Mouse (Mus musculus): ENCODE measurements around the gene Plxna2. TPM values are rescaled to one million over a fixed set of nuclear protein-coding genes. Genes with fewer than 3 reads are reported as not detected.

The Plxna2 gene
- polyA plus RNA-seq, 1 experiment from 2014 or later: 24.2 TPM

GRCm38 (mm10) chr1:194776510-194777244, 158.7 kb downstream of the Plxna2 start:
- peaks cover 8% of the 10 kb centered on the region; the same call in 1 of the 2 replicates for H3K36me3 ChIP-seq (ENCODE audit: control insufficient read depth, insufficient read depth, low read length)
- 78% methylated on average over 5 of the region's 5 CpGs for WGBS
- peaks cover 3% of the 10 kb centered on the region for H3K4me1 ChIP-seq (ENCODE audit: control insufficient read depth, insufficient read depth, low read depth, low read length)

DNA sequence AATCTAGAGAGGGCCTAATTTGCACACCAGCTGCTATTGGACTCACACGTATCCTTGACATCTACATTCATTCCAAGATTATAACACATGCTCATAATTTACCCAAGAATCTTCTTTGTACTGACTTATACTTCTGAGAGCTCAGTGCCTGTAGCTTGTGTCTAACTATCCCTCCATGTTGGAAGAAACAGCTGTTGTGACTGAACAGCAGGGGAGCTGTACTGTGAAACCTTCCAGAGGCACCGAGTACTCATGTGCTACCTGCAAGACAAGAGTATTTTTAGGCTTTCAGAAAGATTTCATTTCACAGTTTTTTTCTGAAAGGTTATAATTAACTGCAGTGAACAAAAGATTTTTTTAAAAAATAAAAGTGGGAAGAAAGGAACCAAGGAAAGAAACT, 159.6 kb downstream of the Plxna2 start:
- H3K36me3 ChIP-seq (ENCODE audit: control insufficient read depth, insufficient read depth, low read length): peaks cover 8% of the 10 kb centered on the region; the same call in 1 of the 2 replicates
- ATAC-seq: no peak

More at GRCm38 (mm10) chr1:194776510-194777244, 158.7 kb downstream of the Plxna2 start:
- H3K9me3 ChIP-seq (ENCODE audit: control insufficient read depth, low read length): no peaks in the 10 kb centered on the region
- H3K4me3 ChIP-seq (ENCODE audit: low read length): no peak overlapping the region
- no peak overlapping the region for H3K4me2 ChIP-seq (ENCODE audit: low read length)
- no peak overlapping the region for H3K27ac ChIP-seq (ENCODE audit: low read depth, low read length)
- H3K9ac ChIP-seq (ENCODE audit: low read depth, low read length): no peak overlapping the region
- no peak for ATAC-seq
- H3K27me3 ChIP-seq (replicated peaks; ENCODE audit: control insufficient read depth, insufficient read depth, low read length): no peaks in the 10 kb centered on the region

DNA sequence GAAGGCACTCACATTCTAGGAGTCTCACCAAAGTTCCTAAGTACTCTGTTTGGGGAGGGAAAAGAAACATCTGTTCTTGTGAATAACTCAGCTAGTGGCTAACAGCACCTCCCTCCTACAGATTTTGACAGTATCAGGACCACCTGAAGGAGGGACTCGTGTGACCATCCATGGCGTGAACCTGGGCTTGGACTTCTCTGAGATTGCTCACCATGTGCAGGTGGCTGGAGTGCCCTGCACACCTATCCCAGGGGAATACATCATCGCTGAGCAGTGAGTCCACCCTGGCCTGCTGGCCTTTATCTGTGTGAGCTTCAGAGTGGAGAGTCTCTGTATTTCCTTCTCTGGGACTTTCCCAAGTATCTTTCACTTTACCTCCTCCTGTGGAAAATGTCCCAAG, 162.4 kb downstream of the Plxna2 start:
- Histone ChIP-seq H3K36me3 (ENCODE audit: control insufficient read depth, insufficient read depth, low read length) (0 out of 2 replicates have a peak, but pooled peaks cover 4% of the 10 kb centered on the region), H3K4me2 (ENCODE audit: low read length) (no peak overlapping the region), H3K9ac (ENCODE audit: low read depth, low read length) (no peak overlapping the region), H3K27me3 (replicated peaks; ENCODE audit: control insufficient read depth, insufficient read depth, low read length) (no peaks in the 10 kb centered on the region), H3K9me3 (ENCODE audit: control insufficient read depth, low read length) (no peaks in the 10 kb centered on the region), H3K4me1 (ENCODE audit: control insufficient read depth, insufficient read depth, low read depth, low read length) (no peaks in the 10 kb centered on the region), H3K27ac (ENCODE audit: low read depth, low read length) (no peak overlapping the region), H3K4me3 (ENCODE audit: low read length) (no peak overlapping the region)
- whole genome bisulfite sequencing: 85% methylated on average over 3 of the region's 3 CpGs
- no peak for ATAC-seq

More for the DNA sequence above, 159.6 kb downstream of the Plxna2 start:
- Histone ChIP-seq H3K9me3 (ENCODE audit: control insufficient read depth, low read length) (no peaks in the 10 kb centered on the region), H3K27ac (ENCODE audit: low read depth, low read length) (no peak overlapping the region), H3K9ac (ENCODE audit: low read depth, low read length) (no peak overlapping the region), H3K27me3 (replicated peaks; ENCODE audit: control insufficient read depth, insufficient read depth, low read length) (no peaks in the 10 kb centered on the region), H3K4me1 (ENCODE audit: control insufficient read depth, insufficient read depth, low read depth, low read length) (peaks cover 3% of the 10 kb centered on the region), H3K4me2 (ENCODE audit: low read length) (no peak overlapping the region), H3K4me3 (ENCODE audit: low read length) (no peak overlapping the region)
- WGBS: 74% methylated on average over 2 of the region's 2 CpGs

DNA sequence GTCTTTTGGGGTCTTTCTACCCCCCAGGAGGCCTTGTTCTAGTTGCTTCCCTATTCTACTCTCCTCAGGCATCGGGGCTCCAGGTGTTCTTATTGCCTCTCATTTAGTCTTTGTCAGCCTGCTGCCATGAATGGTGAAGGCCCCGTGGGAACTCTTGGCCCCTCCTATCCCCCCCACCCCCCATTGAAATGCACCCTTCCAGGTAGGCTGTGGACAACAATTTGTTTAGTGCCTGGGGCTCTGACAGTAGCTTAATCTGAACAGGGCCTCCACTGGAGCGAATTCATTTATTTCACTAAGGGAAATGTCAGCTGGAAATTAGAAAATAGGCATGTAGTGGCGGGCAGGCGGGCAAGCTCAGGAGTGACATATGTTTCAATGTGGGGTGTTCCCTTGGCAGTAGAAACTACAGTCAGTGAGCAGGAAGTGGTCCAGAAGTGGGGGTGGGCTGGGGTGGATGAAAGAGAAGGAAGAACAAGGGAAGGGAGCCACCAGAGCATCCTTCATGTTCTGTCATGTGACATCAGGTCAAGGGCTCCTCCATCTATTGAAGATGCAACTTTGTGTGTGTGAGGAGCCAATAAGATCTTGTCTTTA, 162.9 kb downstream of the Plxna2 start:
- H3K36me3 ChIP-seq (ENCODE audit: control insufficient read depth, insufficient read depth, low read length): 0 out of 2 replicates have a peak, but pooled peaks cover 3% of the 10 kb centered on the region
- no peak overlapping the region for H3K4me2 ChIP-seq (ENCODE audit: low read length)
- H3K4me3 ChIP-seq (ENCODE audit: low read length): no peak overlapping the region
- no peak overlapping the region for H3K9ac ChIP-seq (ENCODE audit: low read depth, low read length)
- no peak overlapping the region for H3K27ac ChIP-seq (ENCODE audit: low read depth, low read length)
- no peaks in the 10 kb centered on the region for H3K27me3 ChIP-seq (replicated peaks; ENCODE audit: control insufficient read depth, insufficient read depth, low read length)
- H3K9me3 ChIP-seq (ENCODE audit: control insufficient read depth, low read length): no peaks in the 10 kb centered on the region
- H3K4me1 ChIP-seq (ENCODE audit: control insufficient read depth, insufficient read depth, low read depth, low read length): no peaks in the 10 kb centered on the region
- WGBS: 34% methylated on average over 5 of the region's 5 CpGs
- peak; percentile 70; the same call in 1 of the 2 replicates for ATAC-seq

DNA sequence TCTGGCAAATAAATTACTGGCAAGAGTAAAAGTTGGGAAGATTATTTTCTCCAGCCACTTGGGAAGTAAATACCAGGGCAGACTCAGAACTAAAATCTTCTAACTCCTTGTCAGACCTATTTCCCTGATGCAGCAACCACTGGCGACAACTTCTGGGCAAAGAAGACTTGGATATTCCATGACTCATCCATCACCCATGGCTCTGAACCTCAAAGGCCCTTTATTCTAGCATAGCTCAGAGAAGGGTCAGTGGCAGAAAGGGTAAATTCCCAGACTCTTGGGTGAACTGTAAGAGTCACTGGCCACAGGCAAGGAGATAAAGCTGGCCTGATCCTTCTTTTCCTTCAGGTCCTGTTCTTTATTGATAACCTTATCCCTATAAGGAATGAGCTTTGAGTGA, 163.5 kb downstream of the Plxna2 start:
- Histone ChIP-seq H3K4me2 (ENCODE audit: low read length) (no peak overlapping the region), H3K27me3 (replicated peaks; ENCODE audit: control insufficient read depth, insufficient read depth, low read length) (no peaks in the 10 kb centered on the region), H3K4me1 (ENCODE audit: control insufficient read depth, insufficient read depth, low read depth, low read length) (no peaks in the 10 kb centered on the region), H3K27ac (ENCODE audit: low read depth, low read length) (no peak overlapping the region), H3K9me3 (ENCODE audit: control insufficient read depth, low read length) (no peaks in the 10 kb centered on the region), H3K4me3 (ENCODE audit: low read length) (no peak overlapping the region), H3K36me3 (ENCODE audit: control insufficient read depth, insufficient read depth, low read length) (0 out of 2 replicates have a peak, but pooled peaks cover 4% of the 10 kb centered on the region), H3K9ac (ENCODE audit: low read depth, low read length) (no peak overlapping the region)
- ATAC-seq: no peak
- 89% methylated on average over 1 of the region's 1 CpGs for WGBS

GRCm38 (mm10) chr1:194782325-194782724, 164.3 kb downstream of the Plxna2 start:
- Histone ChIP-seq H3K36me3 (ENCODE audit: control insufficient read depth, insufficient read depth, low read length) (0 out of 2 replicates have a peak, but pooled peaks cover 6% of the 10 kb centered on the region), H3K27ac (ENCODE audit: low read depth, low read length) (no peak overlapping the region), H3K9ac (ENCODE audit: low read depth, low read length) (no peak overlapping the region), H3K27me3 (replicated peaks; ENCODE audit: control insufficient read depth, insufficient read depth, low read length) (no peaks in the 10 kb centered on the region), H3K4me1 (ENCODE audit: control insufficient read depth, insufficient read depth, low read depth, low read length) (no peaks in the 10 kb centered on the region), H3K4me3 (ENCODE audit: low read length) (no peak overlapping the region), H3K9me3 (ENCODE audit: control insufficient read depth, low read length) (no peaks in the 10 kb centered on the region), H3K4me2 (ENCODE audit: low read length) (no peak overlapping the region)
- ATAC-seq: no peak
- WGBS: 53% methylated on average over 3 of the region's 3 CpGs

DNA sequence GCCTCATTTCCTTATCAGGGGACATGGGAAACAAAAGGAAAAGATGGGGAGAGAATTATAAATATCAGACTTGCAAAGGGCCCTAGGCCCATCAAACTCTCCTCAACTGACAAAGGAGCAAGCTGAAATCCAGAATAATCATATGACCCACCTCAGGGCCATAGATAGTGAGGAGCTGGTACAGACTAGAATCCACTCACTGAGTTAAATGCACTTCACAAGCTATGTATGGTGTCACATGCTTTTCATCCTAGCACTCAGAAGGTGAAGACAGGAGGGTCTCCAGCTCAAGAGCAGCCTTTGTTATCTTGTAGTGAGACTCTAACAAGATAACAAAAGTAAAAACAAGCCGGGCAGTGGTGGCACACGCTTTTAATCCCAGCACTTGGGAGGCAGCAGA, 169.6 kb downstream of the Plxna2 start:
- 97% methylated on average over 2 of the region's 2 CpGs for WGBS
- ATAC-seq: no peak
- H3K27me3 ChIP-seq (replicated peaks; ENCODE audit: control insufficient read depth, insufficient read depth, low read length): no peaks in the 10 kb centered on the region
- no peak overlapping the region for H3K4me3 ChIP-seq (ENCODE audit: low read length)
- H3K4me1 ChIP-seq (ENCODE audit: control insufficient read depth, insufficient read depth, low read depth, low read length): no peaks in the 10 kb centered on the region
- no peak overlapping the region for H3K9ac ChIP-seq (ENCODE audit: low read depth, low read length)
- no peaks in the 10 kb centered on the region for H3K9me3 ChIP-seq (ENCODE audit: control insufficient read depth, low read length)
- peaks cover 18% of the 10 kb centered on the region for H3K36me3 ChIP-seq (ENCODE audit: control insufficient read depth, insufficient read depth, low read length)
- H3K27ac ChIP-seq (ENCODE audit: low read depth, low read length): no peak overlapping the region
- no peak overlapping the region for H3K4me2 ChIP-seq (ENCODE audit: low read length)

- H3K4me3 ChIP-seq (ENCODE audit: low read length): no peak overlapping the region
- H3K4me2 ChIP-seq (ENCODE audit: low read length): no peak overlapping the region
- no peaks in the 10 kb centered on the region for H3K9me3 ChIP-seq (ENCODE audit: control insufficient read depth, low read length)
- peaks cover 41% of the 10 kb centered on the region for H3K36me3 ChIP-seq (ENCODE audit: control insufficient read depth, insufficient read depth, low read length)
- 66% methylated on average over 8 of the region's 8 CpGs for WGBS
- H3K9ac ChIP-seq (ENCODE audit: low read depth, low read length): no peak overlapping the region
- no peaks in the 10 kb centered on the region; the same call in 1 of the 2 replicates for H3K4me1 ChIP-seq (ENCODE audit: control insufficient read depth, insufficient read depth, low read depth, low read length)
- no peaks in the 10 kb centered on the region for H3K27me3 ChIP-seq (replicated peaks; ENCODE audit: control insufficient read depth, insufficient read depth, low read length)
- no peak overlapping the region for H3K27ac ChIP-seq (ENCODE audit: low read depth, low read length)
- ATAC-seq: peak; percentile 76; the same call in 1 of the 2 replicates
Observed at GRCm38 (mm10) chr1:194793226-194793924, 175.4 kb downstream of the Plxna2 start.

DNA sequence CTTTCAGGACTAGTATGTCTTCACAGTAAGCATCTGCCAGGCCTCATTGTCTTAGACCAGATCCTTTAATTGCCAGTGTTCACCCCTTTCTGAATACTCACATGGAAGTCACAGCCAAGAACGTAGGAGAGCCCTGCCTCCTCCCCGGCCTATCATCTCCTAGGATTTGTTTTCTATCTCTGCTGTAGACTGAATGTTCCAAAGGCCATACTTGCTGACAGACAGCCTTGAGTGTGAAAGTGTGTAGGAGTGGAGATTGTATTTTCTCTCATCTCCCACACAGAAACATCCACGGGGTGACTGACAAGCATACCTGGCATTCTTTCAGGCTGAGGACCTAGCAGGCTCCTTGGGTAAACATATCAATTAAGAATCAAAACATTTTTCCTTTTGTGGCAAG, 177.3 kb downstream of the Plxna2 start:
- H3K4me2 ChIP-seq (ENCODE audit: low read length): no peak overlapping the region
- no peaks in the 10 kb centered on the region; the same call in 1 of the 2 replicates for H3K4me1 ChIP-seq (ENCODE audit: control insufficient read depth, insufficient read depth, low read depth, low read length)
- H3K9ac ChIP-seq (ENCODE audit: low read depth, low read length): no peak overlapping the region
- ATAC-seq: no peak
- peaks cover 36% of the 10 kb centered on the region for H3K36me3 ChIP-seq (ENCODE audit: control insufficient read depth, insufficient read depth, low read length)
- no peak overlapping the region for H3K4me3 ChIP-seq (ENCODE audit: low read length)
- H3K9me3 ChIP-seq (ENCODE audit: control insufficient read depth, low read length): no peaks in the 10 kb centered on the region
- H3K27me3 ChIP-seq (replicated peaks; ENCODE audit: control insufficient read depth, insufficient read depth, low read length): no peaks in the 10 kb centered on the region
- 82% methylated on average over 3 of the region's 3 CpGs for WGBS
- no peak overlapping the region for H3K27ac ChIP-seq (ENCODE audit: low read depth, low read length)

Measured in hindbrain, embryonic 16.5 days (tissue).